Mouse (Mus musculus): ENCODE results near the gene Papolb.
A peak's percentile ranks its signal among the peaks of the same experiment; 100 is the strongest.

Papolb gene

GRCm38 (mm10) chr5:142512112-142512511, 17.8 kb downstream of the Papolb start:
- no peak for DNase-seq

GRCm38 (mm10) chr5:142510061-142510414, 19.8 kb downstream of the Papolb start:
- DNase-seq = peak; percentile 50

DNA sequence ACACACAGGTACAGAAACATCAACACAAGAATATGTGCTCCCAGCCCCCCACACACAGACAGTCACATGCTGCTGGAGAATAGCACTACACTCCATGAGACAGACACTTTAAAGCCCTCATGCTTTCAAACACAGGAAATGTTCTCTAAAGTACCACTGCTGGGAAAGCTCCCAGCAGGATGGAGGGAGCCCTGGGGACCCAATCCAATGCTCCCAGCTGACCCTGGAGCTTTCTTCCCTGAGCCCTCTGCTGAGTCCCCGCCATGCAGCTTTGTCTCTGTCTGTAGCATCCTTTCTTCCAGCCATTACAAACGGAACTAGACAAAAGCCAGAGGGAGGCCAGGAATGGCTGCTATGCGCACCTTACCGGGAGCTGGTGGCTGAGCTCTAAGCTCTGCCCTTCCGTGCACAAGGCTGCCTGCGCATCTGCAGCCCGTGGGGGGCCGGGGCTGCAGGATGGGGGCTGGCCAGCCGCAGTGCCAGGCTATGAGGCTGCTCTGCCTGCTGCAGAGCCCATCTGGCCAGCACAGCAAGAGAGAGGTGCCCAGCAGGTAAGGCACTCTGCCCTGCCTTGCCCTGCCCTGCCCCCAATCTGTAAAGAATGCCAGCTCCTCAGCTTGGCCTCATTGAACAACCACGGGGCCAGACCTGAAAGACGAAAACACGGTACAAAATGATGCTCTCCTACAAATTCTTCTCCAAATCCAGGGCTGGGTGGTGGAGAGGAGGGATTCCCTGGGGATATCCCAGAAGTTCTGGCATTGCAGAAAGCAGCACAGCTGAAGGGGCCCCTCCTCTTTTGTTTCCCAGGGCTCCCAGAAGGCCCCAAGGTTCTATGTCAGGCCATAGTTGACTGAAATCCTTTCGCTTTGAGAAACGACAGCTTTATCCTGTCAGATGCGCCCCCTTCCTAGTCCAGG, 20.5 kb downstream of the Papolb start:
- peak; percentile 83 to 90 for DNase-seq

- peak in 1 of 2 experiments; percentile 67 for DNase-seq
Measured at GRCm38 (mm10) chr5:142505695-142506423, 24.0 kb downstream of the Papolb start.

GRCm38 (mm10) chr5:142504175-142504574, 25.7 kb downstream of the Papolb start:
- DNase-seq = no peak

DNA sequence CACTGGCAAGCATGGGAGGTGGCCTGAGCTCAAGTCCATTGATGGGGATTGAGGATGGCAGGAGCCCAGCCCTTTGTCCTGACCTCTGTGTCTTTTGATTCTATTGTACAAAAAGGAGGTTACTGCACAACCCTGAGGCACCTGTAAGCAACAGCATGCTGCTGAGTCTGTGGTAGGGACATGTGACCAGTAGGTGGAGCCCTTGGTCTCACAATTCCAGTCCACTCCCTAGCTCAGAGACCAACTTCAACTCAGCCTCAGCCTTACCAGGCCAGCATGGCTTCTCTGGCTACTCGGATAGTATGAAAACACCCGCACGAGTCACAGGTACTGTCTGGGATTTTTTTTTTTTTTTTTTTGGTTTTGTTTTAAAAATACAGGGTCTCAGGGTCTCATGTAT, 27.5 kb downstream of the Papolb start:
- DNase-seq = peak; percentile 94

DNA sequence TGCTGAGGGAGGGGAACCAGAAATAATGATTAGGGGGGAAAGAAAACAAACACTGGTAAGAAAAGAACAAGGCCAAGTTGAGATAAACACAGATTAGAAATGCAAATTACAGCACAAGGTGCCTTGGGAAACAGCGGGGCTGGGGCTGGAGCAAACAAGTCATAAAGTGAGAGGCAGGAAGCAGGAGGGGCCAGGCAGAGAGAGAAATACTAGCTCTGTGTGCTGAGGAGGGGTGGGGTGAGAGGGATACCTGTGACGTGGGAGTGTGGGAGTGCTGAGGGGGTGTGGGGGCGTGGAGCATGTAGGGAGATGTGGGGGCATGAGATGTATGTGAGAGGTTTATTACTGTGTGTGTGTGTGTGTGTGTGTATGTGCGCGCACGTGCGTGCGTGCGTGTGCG, 29.0 kb downstream of the Papolb start:
- no peak for DNase-seq

DNA sequence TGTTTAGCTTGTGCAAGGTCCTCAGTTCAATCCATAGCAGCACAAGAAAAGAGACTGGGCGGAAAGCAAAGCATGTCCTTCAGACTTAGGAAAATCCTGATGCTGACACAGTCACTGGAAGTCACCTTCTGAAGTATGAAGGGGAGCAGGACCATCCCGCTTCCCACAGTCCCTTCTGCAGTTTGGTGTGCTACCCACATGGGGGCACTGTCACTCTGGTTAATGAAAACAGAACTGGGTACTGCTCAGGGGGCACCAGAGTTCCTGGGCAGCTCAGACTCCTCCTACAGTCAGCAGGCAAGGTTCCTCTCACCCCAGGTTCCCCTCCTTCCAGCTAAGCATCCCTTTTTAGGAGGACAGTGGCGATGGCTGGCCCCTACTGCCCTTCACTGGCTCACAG, 30.9 kb downstream of the Papolb start:
- DNase-seq = peak; percentile 77 to 84

DNA sequence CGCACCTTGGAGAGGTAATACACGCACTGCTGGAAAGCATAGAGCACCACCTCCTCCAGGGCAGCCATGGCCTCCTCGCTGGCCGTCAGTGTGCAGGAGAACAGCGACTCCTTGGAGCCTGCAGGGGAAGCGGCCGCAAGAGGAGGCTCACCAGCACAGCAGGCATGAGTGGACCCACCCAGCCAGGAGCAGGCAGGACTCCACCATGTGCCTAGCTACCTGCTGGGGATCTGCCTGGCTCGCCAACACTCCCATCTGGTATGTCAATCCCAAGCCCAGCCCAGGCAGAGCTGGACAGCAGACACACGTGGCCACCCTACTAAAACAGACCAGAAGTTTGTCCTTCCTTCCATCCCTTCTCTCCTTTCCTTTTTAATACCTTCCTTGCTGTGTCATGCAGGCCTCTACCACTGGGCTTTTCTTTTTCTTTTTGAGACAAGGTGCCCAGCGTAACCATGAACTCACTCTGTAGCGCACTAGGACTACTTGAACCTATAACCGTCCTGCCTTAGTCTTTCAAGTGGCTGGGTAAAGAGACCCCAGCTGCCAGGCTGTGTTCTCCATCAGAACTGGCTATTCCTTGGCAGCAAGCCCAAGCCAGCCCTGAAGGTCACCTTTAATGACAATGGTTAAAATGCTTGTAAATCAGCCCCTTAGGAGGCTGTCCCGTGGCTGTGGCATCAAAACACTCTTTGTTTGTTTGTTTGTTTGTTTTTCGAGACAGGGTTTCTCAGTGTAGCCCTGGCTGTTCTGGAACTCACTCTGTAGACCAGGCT, 34.4 kb downstream of the Papolb start:
- peak; percentile 71 to 78 for DNase-seq

GRCm38 (mm10) chr5:142493307-142493706, 36.6 kb downstream of the Papolb start:
- DNase-seq = no peak

DNA sequence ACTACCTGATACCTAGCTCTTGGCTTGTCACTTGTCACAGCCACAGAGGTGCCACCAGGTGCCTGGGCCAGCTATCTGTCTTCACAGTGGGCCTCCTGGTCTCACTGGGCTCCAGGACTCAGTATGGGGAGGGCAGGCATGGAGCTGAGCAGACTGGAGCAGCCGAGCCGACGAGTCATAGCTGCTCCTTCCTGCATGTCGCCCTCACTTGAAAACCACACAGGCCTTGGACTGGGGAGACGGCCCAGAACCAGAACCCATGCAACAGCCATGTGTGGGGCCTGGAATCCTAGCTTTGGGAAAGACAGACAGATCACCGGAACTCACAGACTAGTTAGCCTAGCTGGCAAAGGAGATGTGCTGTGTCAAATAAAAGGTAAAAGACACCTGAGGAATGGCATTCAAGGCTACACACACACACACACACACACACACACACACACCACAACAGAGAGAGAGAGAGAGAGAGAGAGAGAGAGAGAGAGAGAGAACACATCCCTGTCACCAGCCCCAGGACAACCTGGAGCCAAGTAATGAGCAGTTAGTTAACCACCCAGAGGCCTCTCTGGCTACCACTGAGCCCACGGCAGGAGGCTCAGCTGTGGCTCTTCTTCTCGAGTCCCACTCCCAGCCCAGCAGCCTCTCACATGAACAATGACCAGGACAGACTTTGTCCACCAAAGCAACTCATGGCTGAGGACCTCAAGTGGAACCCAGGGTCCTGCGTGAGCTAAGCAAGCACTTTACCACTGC, 39.7 kb downstream of the Papolb start:
- DNase-seq = no peak

DNA sequence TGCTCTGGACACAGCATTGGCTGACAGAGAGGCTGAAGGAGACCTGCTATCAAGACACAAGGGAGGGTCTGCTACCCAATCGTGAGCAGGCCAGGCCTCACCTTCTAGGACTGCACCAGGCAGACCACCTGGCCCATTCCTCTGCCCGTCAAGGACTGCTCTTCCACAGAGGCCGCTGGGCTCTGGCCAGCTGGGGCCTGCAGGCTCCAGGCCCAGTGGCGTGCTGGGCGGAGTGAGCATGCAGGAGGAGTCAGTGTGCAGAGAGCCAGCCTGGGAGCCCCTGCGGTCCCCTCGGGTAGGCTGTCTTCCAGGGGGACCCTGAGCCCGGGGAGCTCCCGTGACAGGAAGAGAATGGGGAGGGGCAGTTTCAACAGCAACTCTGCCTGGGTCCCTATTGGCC, 43.2 kb downstream of the Papolb start:
- DNase-seq = no peak

GRCm38 (mm10) chr5:142483581-142483980, 46.3 kb downstream of the Papolb start:
- no peak for DNase-seq

- no peak for DNase-seq
Measured at GRCm38 (mm10) chr5:142482512-142482911, 47.4 kb downstream of the Papolb start.

GRCm38 (mm10) chr5:142478829-142479435, 50.9 kb downstream of the Papolb start:
- peak; percentile 93 to 95 for DNase-seq

GRCm38 (mm10) chr5:142477866-142478615, 51.8 kb downstream of the Papolb start:
- peak; percentile 63 to 64 for DNase-seq

DNA sequence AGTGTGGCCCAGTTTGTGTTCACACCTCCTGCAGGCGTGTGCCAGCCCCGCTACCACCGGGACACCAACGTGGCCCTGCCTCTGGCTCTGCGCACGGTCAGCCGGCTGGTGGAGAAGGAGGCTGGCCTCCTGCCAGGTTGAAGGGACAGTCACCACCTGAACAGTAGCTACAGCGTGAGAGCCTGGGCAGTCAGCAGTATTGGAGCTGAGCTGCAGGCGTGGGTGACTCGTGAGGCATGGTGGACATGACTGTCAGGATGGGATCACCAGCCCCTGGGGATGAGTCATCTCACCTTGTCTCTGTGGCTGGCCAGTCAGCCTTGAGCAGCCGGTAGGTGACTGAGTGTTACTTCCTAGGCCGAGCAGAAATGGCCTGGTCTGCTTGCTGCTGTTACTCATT, 52.5 kb downstream of the Papolb start:
- DNase-seq = peak; percentile 78 to 80
